Mouse (Mus musculus): Measurements from ENCODE around the gene Gria2.

Gene Gria2

GRCm38 (mm10) chr3:80802596-80803081 lies at the start of gene Gria2:
Gria2 (minus strand) TSS chr3:80802835.
- peak; percentile 43 for DNase-seq (ENCODE audit: low read depth)

- DNase-seq (ENCODE audit: low read depth) = no peak
Measured at GRCm38 (mm10) chr3:80850947-80851346, 48.3 kb upstream of the Gria2 start.

- no peak for DNase-seq (ENCODE audit: low read depth)
Measured at GRCm38 (mm10) chr3:80845634-80846033, 43.0 kb upstream of the Gria2 start.

- DNase-seq (ENCODE audit: low read depth) = no peak
Measured at GRCm38 (mm10) chr3:80839845-80840244, 37.2 kb upstream of the Gria2 start.

GRCm38 (mm10) chr3:80837583-80837982 lies 34.9 kb upstream of the Gria2 start:
- DNase-seq (ENCODE audit: low read depth) = no peak

DNA sequence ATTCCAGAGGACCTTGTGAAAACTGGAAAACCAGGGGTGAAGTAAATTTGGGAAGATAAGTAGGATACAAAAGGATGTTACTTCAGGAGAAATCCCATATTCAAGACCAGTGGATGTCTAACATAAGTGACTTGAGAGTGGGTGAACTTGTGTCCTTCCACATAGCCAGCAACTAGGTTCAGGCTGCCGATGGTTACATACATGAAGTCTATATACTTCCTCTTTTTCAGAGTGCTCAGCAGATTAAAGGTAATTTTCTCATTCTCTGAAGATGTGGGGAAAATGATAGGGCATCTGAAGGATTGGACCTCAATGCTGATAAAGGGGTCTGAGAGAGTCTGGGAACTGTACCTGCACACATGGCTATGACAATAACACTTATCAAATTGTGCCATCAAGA lies 21.3 kb upstream of the Gria2 start:
- no peak for DNase-seq (ENCODE audit: low read depth)

DNA sequence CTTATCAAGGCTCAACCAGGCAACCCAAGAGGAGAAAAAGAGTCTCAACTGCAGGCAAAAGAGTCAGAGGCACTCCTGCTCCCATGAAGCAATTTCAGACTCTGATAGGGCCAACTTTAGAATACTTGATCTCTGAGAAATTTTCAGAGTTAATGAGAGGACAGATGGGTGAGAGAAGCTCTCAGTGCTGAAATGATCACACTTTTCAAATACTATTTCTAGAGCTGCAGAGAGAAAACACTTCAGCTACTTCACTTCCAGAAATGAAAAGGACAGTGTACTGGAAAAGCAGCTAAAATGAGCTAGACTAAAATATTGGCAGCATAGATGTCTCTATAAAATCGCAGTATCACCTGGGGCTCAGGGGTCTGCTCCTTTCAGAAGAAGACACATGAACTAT lies 16.0 kb upstream of the Gria2 start:
- no peak for DNase-seq (ENCODE audit: low read depth)

DNA sequence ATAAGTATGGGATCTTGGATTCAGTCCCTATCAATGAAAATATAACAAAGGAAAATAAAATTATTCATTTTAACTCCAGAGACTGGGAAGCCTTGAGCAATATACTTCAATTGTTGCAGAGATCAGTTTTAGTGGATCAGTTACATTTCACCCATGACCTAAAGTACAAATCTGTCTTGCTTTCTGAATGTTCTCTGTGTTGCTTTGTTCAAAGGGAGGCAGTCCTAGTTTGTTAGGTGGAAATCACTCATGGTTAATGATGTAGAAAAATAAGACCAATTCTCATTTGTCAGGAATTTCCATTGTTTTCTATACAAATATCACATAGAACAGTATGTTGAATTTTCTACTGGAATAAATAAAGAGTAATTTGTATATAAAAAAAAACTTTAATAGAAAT lies 11.1 kb upstream of the Gria2 start:
- DNase-seq (ENCODE audit: low read depth) = no peak

GRCm38 (mm10) chr3:80812237-80812636 lies 9.6 kb upstream of the Gria2 start:
- no peak for DNase-seq (ENCODE audit: low read depth)

DNA sequence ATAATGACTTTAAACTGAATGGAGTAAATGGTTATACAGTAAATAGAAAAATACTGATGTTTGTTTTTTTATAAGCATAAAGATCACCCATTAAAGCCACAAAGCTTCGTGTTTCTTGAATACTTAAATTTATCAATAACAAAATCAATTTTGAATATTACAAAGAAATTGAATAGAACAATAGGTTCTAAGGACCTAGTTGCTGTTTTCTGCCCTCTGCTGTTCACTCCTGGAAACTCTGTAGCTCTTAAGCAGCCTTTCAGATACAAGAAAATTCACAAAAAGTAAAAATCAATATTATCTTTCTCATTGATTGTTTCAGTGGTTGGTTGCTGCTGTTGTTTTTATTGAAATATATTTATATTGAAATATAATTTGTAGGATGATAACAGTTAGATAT lies 2.7 kb upstream of the Gria2 start:
- no peak for DNase-seq (ENCODE audit: low read depth)

DNA sequence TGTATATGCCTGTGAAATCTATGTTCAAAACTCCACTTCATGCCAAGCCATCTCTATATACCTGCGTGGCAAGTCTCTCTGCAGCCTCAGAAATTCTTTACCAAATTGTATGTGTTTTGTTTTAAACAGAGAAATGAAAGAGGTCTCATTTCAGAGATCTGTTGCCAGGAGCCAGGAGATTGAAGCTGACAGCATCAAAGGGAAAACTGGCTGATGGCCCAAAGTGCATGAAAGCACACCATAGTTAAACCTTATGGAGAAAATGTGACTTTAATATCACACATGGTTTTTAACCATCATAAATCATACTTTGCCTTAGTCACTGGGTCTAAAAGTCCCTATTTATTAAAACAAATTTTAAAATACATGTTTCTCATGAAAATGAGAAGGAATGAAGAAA lies 1.2 kb upstream of the Gria2 start:
- DNase-seq (ENCODE audit: low read depth) = no peak

GRCm38 (mm10) chr3:80803211-80803610 lies 576 bp upstream of the Gria2 start:
- DNase-seq (ENCODE audit: low read depth) = no peak

- no peak for DNase-seq (ENCODE audit: low read depth)
Measured at GRCm38 (mm10) chr3:80801827-80802310, 766 bp downstream of the Gria2 start.

DNA sequence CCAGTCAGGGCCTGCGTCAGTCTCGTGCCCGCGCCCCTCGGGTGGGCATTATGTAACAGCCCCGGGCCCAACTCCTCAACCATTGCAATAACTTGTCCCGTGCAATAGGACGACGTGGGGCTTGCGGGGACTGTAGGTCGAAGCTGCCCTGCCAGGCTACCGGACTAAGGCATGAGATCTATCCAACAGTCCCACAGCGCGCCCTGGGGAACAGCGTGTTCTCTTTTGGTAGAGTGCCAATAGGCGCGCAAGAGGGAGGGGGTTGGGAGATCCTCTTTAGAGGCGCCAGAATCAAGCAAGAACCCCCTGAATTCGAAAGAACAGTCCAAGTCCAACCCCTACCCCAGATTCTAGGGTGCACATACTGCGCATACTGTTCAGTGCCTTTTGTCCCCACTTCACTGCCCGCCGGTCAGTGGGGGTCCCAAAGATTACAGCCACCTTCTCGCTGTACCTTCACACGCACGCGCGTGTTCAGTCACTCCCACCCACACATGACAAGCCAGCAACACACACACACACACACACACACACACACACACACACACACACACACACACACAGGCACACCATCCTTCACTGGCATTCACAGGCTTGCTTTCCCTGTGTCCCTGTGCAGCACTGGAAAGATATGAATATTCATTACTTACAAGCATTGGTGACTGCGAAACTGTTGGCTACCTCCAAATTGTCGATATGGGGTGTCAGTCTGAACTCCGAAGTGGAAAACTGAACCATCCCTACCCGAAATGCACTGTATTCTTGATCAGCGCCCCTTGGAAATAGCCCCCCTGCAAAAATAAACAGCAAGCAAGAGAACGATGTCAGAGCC lies 1.4 kb downstream of the Gria2 start:
- no peak for DNase-seq (ENCODE audit: low read depth)

- DNase-seq (ENCODE audit: low read depth) = peak; percentile 28
Measured at GRCm38 (mm10) chr3:80800299-80800994, 2.2 kb downstream of the Gria2 start.

DNA sequence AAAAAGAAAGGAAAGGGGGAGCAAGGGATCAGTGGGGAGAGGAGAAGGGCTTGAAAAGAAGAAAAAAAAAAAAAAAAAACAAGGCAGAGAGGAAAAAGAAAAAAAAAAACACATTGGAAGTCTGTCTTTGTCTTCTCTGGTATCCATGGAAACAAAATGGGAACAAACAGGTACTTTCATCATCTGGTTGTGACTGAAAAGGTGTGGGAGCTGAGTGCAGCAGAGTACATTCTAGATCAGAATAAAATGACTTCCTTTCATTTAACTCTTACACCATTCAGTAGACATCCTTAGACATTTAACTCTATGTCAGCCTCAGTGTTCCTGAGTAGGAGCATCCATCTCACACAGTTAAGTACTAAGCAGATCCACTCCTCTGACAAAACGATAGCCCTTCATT lies 4.7 kb downstream of the Gria2 start:
- DNase-seq (ENCODE audit: low read depth) = no peak

GRCm38 (mm10) chr3:80796764-80797163 lies 5.9 kb downstream of the Gria2 start:
- no peak for DNase-seq (ENCODE audit: low read depth)

DNA sequence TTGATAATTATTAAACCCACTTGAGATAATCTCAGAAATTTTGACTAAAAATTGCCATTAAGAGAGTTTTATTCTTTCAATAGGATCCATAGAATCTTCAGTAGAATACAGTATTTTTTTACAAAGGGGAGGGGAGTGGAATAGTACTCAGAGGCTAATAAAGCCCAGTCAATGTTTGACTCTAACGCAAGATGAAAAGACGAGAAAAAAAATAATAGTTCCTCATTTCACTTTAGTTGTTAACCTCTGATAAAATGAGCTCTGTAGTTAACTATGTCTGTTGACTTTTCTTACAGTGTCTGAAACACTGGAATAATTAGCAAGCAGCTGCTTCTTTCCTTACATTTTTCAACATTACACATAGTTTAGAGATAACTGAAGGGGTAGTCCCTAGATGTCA lies 7.4 kb downstream of the Gria2 start:
- DNase-seq (ENCODE audit: low read depth) = no peak

- DNase-seq (ENCODE audit: low read depth) = no peak
Measured at GRCm38 (mm10) chr3:80787116-80787744, 15.4 kb downstream of the Gria2 start.

GRCm38 (mm10) chr3:80781144-80781530 lies 21.5 kb downstream of the Gria2 start:
- no peak for DNase-seq (ENCODE audit: low read depth)

- no peak for DNase-seq (ENCODE audit: low read depth)
Measured at GRCm38 (mm10) chr3:80780383-80781143, 22.1 kb downstream of the Gria2 start.

GRCm38 (mm10) chr3:80776628-80777027 lies 26.0 kb downstream of the Gria2 start:
- DNase-seq (ENCODE audit: low read depth) = no peak
